Mouse (Mus musculus) kidney, adult 2 months (tissue): Measurements from ENCODE around the gene Gch1. TPM values are rescaled to one million over a fixed set of nuclear protein-coding genes. Genes with fewer than 3 reads are reported as not detected.

Source experiments
- DNase-seq: peaks from one replicate; pipeline ENCODE4 v3.0.0; 2021
- H3K27ac ChIP-seq: fragments of 200-500 bp; 2 replicates; pipeline ENCODE4 v1.5.1; 2012; ENCODE audit warnings: low read depth, low read length, control low read depth, inconsistent platforms; ENCODE audit not compliant: insufficient read depth
- H3K27me3 ChIP-seq: fragments of 200-500 bp; replicated peaks from 2 replicates; pipeline ENCODE4 v1.6.1; 2012; ENCODE audit warnings: mild to moderate bottlenecking, moderate library complexity, low read length, inconsistent platforms; ENCODE audit not compliant: control insufficient read depth, insufficient read depth
- H3K36me3 ChIP-seq: fragments of 200-500 bp; 2 replicates; pipeline ENCODE4 v1.6.1; 2012; ENCODE audit warnings: mild to moderate bottlenecking, moderate library complexity, low read length, inconsistent platforms; ENCODE audit not compliant: control insufficient read depth, insufficient read depth
- H3K4me1 ChIP-seq: fragments of 200-500 bp; 2 replicates; pipeline ENCODE4 v1.6.1; 2011; ENCODE audit warnings: low read length; ENCODE audit not compliant: control insufficient read depth, insufficient read depth
- H3K4me3 ChIP-seq: fragments of 200-500 bp; 2 replicates; pipeline ENCODE4 v1.5.1; 2011; ENCODE audit warnings: mild to moderate bottlenecking, low read depth, low read length, control low read depth; ENCODE audit not compliant: insufficient read depth
- CTCF ChIP-seq: fragments of 200-500 bp; conservative IDR thresholded peaks from 2 replicates; pipeline ENCODE4 v1.5.1; 2011; ENCODE audit warnings: low read depth, mild to moderate bottlenecking, control low read depth, low read length, moderate library complexity, mixed read lengths; ENCODE audit not compliant: insufficient read depth, insufficient read length
- POLR2A ChIP-seq: fragments of 200-500 bp; IDR thresholded peaks from one replicate; pipeline ENCODE4 v1.6.1; 2011; ENCODE audit warnings: low read depth, low read length, control low read depth
- WGBS: fragments of 180-500 bp; shearing (Covaris S2); methylation state at CpG from one replicate; pipeline ENCODE4 v1.1.7; 2018; 5-methylcytosine and 5-hydroxymethylcytosine counted together
- polyA plus RNA-seq: library from polyadenylated mRNA; depleted of rRNA; stranded (reverse); fragments of >200 nt; gene quantifications from 2 replicates; pipeline ENCODE4 v1.2.3, GENCODE M21; 2012; rRNA removed

Gene Gch1
- polyA plus RNA-seq, 1 experiment: 2.5 TPM

- no peak for DNase-seq
- no peak overlapping the region for H3K27ac ChIP-seq
- WGBS: 57% methylated on average over 3 of the region's 3 CpGs
- no peak overlapping the region for H3K4me3 ChIP-seq
- H3K4me1 ChIP-seq: no peaks in the 10 kb centered on the region
- H3K27me3 ChIP-seq: no peaks in the 10 kb centered on the region
- H3K36me3 ChIP-seq: no peaks in the 10 kb centered on the region
- TF ChIP-seq CTCF: no peak
- TF ChIP-seq POLR2A: no peak
Observed at GRCm38 (mm10) chr14:47105174-47105557, 84.0 kb downstream of the Gch1 start.

- no peaks in the 10 kb centered on the region for H3K4me1 ChIP-seq
- H3K27ac ChIP-seq: no peak overlapping the region
- peak overlapping the region; percentile 32; the same call in 1 of the 2 replicates for H3K4me3 ChIP-seq
- H3K27me3 ChIP-seq: no peaks in the 10 kb centered on the region
- DNase-seq: no peak
- H3K36me3 ChIP-seq: no peaks in the 10 kb centered on the region
- TF ChIP-seq CTCF (no peak), POLR2A (no peak)
- 54% methylated on average over 19 of the region's 19 CpGs for WGBS
Observed at GRCm38 (mm10) chr14:47104246-47105173, 84.7 kb downstream of the Gch1 start.

Other genes with a start within 250 kb of the Gch1 start
- gene Wdhd1, start 87.4 kb upstream of the Gch1 start, polyA plus RNA-seq: 0.31 and 0.48 TPM in 2 replicates
- gene Socs4, start 87.5 kb upstream of the Gch1 start, polyA plus RNA-seq: 2.8 and 3.5 TPM in 2 replicates
- 34.0 and 34.5 TPM in 2 replicates for gene Mapk1ip1l, start 108.9 kb upstream of the Gch1 start, polyA plus RNA-seq
- 76.1 and 89.5 TPM in 2 replicates for gene Lgals3, start 178.3 kb upstream of the Gch1 start, polyA plus RNA-seq
- 0.23 and 0.33 TPM in 2 replicates for gene Dlgap5, start 229.0 kb upstream of the Gch1 start, polyA plus RNA-seq